Comparison of ENCODE assay signal across 16 mouse cellular contexts in genomic region chr1:54187579-54187978, GRCm38 (mm10). TPM values are rescaled to one million over a fixed set of nuclear protein-coding genes. Genes with fewer than 3 reads are reported as not detected.
DNase-seq lines count a peak whose midpoint lies in the region.
"Had no signal": no experiment of that assay in that cellular context is flagged by ENCODE, and none has a peak within 500 bp of the region (broad histone marks: within the 10 kb centered on the region; RNA-seq: fewer than 3 reads in every experiment).

No protein-coding gene starts in this region.

- H3K9me3 ChIP-seq in heart, embryonic 10.5 days = no peaks in the 10 kb centered on the region
- H3K9me3 ChIP-seq: midbrain, embryonic 12.5 days had no signal

- DNase-seq in adrenal gland, adult 2 months = peak; percentile 18
- DNase-seq in adrenal gland, adult (ENCODE audit: inconsistent age in 2 of 2, low spot score in 1 of 2) = no peak
- DNase-seq in heart, adult 18-20 months = peak; percentile 30 to 42
- no peak for DNase-seq in heart, embryonic 10.5 days (ENCODE audit: low spot score)
- peak; percentile 17 for DNase-seq in lung, postnatal 10 days
- DNase-seq in lung, postnatal 25 days (ENCODE audit: low spot score) = no peak
- DNase-seq in skeletal muscle tissue, adult 2 months (ENCODE audit: low read depth, low spot score) = peak; percentile 46
- DNase-seq in thymus, postnatal 0 days (ENCODE audit: low spot score) = no peak
- DNase-seq: cerebellum, adult 9-10 months; gastrocnemius, postnatal 14 days; liver, postnatal 0 days; thymus, postnatal 14 days had no signal

- H3K36me3 ChIP-seq in heart, embryonic 10.5 days = no peaks in the 10 kb centered on the region
- H3K36me3 ChIP-seq: midbrain, embryonic 12.5 days had no signal

- no peak overlapping the region for H3K27ac ChIP-seq in heart, embryonic 10.5 days
- H3K27ac ChIP-seq: hindbrain, embryonic 14.5 days; kidney, postnatal 0 days; midbrain, embryonic 12.5 days had no signal

- H3K4me1 ChIP-seq in heart, embryonic 10.5 days = peaks cover 17% of the 10 kb centered on the region
- H3K4me1 ChIP-seq: midbrain, embryonic 12.5 days had no signal

- 54% methylated on average over 4 of the region's 4 CpGs for WGBS in heart, embryonic 10.5 days

- H3K4me3 ChIP-seq in heart, embryonic 10.5 days = no peak overlapping the region
- H3K4me3 ChIP-seq: midbrain, embryonic 12.5 days had no signal

- no peaks in the 10 kb centered on the region for H3K27me3 ChIP-seq in heart, embryonic 10.5 days (ENCODE audit: insufficient read depth, poor library complexity, severe bottlenecking)
- H3K27me3 ChIP-seq: CH12.LX had no signal

RNA-seq across cellular contexts. Expression of gene Hecw2, which starts 7.4 kb away (rescaled TPM):
- total RNA-seq in adrenal gland, adult 2 months (2021) = 1 to 10 TPM; 7.2 to 9.1 TPM
- polyA plus RNA-seq in adrenal gland, adult 2 months (2012; rRNA removed) = 0.81 and 0.89 TPM in 2 replicates
- 10 to 100 TPM; 18.2 to 19.1 TPM for total RNA-seq in heart, adult 18-20 months (2021)
- 5.2 and 6.6 TPM in 2 replicates for polyA plus RNA-seq in heart, embryonic 10.5 days (2016; fragmentation: Nextera tagmentation; extraction: Ambion mirVana)
- 0.64 and 0.85 TPM in 2 replicates for polyA plus RNA-seq in thymus, postnatal 0 days (2015; fragmentation: Nextera tagmentation; extraction: Ambion mirVana)

Comparison
In these comparisons a context has a peak if more than half of its experiments do, and no peak if none do; other contexts are left out.
1. DNase-seq: peak in adrenal gland, adult 2 months (single experiment), heart, adult 18-20 months (2 of 2), lung, postnatal 10 days (single experiment) and skeletal muscle tissue, adult 2 months (single experiment); none in adrenal gland, adult (0 of 2), heart, embryonic 10.5 days (single experiment), lung, postnatal 25 days (single experiment) and thymus, postnatal 0 days (single experiment).